Mouse (Mus musculus): ENCODE measurements around the gene Psmb11. TPM values are rescaled to one million over a fixed set of nuclear protein-coding genes. Genes with fewer than 3 reads are reported as not detected.

Psmb11 gene
- polyA plus RNA-seq, 1 experiment from 2014 or later, result not detected

DNA sequence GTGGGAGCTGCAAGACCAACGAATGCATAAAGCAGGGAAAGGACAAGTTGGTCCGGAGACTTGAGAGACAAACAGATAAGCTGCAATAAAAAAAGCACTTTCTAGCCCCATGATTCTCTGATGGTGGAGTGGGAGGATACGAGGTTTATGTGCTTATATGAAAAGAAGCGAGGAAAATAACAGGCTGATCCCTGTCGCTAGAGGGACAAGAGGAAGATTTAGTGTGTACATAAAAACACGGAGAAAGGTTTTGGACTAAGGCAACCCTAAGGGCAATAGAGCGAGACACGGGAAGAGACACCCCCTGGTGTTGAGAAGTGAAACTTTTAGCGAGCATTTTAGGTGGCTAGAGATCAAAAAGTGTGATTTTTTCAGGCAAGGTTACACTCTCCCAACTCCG, 43.2 kb upstream of the Psmb11 start:
- H3K9ac ChIP-seq (ENCODE audit: low read length), result peak overlapping the region; percentile 90
- ATAC-seq (ENCODE audit: insufficient read depth, low FRiP score), result no peak
- no peaks in the 10 kb centered on the region for H3K9me3 ChIP-seq (replicated peaks; ENCODE audit: control insufficient read depth, low read length)
- peak overlapping the region; percentile 88 for H3K4me3 ChIP-seq (replicated peaks; ENCODE audit: low read length)
- under 1% methylated on average over 10 of the region's 10 CpGs for WGBS
- H3K4me1 ChIP-seq (ENCODE audit: control insufficient read depth, insufficient read depth, low read length), result peaks cover 27% of the 10 kb centered on the region
- peak overlapping the region; percentile 57 for H3K4me2 ChIP-seq (ENCODE audit: low read depth, low read length)
- no peaks in the 10 kb centered on the region for H3K27me3 ChIP-seq (ENCODE audit: control insufficient read depth, insufficient read depth, low read length)
- H3K27ac ChIP-seq (ENCODE audit: low read length), result peak overlapping the region; percentile 86
- no peaks in the 10 kb centered on the region for H3K36me3 ChIP-seq (ENCODE audit: control insufficient read depth, insufficient read depth, low read length)

GRCm38 (mm10) chr14:54579638-54580037, 41.6 kb upstream of the Psmb11 start:
- peaks cover 11% of the 10 kb centered on the region for H3K4me1 ChIP-seq (ENCODE audit: control insufficient read depth, insufficient read depth, low read length)
- no peak for ATAC-seq (ENCODE audit: insufficient read depth, low FRiP score)

GRCm38 (mm10) chr14:54582536-54582935, 38.7 kb upstream of the Psmb11 start:
- no peaks in the 10 kb centered on the region for H3K9me3 ChIP-seq (replicated peaks; ENCODE audit: control insufficient read depth, low read length)

More at GRCm38 (mm10) chr14:54579638-54580037, 41.6 kb upstream of the Psmb11 start:
- Histone ChIP-seq H3K9me3 (replicated peaks; ENCODE audit: control insufficient read depth, low read length) (no peaks in the 10 kb centered on the region), H3K27ac (ENCODE audit: low read length) (no peak overlapping the region), H3K36me3 (ENCODE audit: control insufficient read depth, insufficient read depth, low read length) (no peaks in the 10 kb centered on the region), H3K4me3 (replicated peaks; ENCODE audit: low read length) (no peak overlapping the region), H3K27me3 (ENCODE audit: control insufficient read depth, insufficient read depth, low read length) (no peaks in the 10 kb centered on the region), H3K4me2 (ENCODE audit: low read depth, low read length) (no peak overlapping the region), H3K9ac (ENCODE audit: low read length) (no peak overlapping the region)
- WGBS, result 71% methylated on average over 7 of the region's 7 CpGs

GRCm38 (mm10) chr14:54583681-54584338, 37.4 kb upstream of the Psmb11 start:
- H3K27ac ChIP-seq (ENCODE audit: low read length), result peak overlapping the region; percentile 69; the same call in 1 of the 2 replicates
- H3K36me3 ChIP-seq (ENCODE audit: control insufficient read depth, insufficient read depth, low read length), result no peaks in the 10 kb centered on the region
- H3K4me1 ChIP-seq (ENCODE audit: control insufficient read depth, insufficient read depth, low read length), result no peaks in the 10 kb centered on the region
- 32% methylated on average over 7 of the region's 7 CpGs for WGBS
- H3K4me3 ChIP-seq (replicated peaks; ENCODE audit: low read length), result no peak overlapping the region
- ATAC-seq (ENCODE audit: insufficient read depth, low FRiP score), result peak; percentile 77
- no peaks in the 10 kb centered on the region for H3K27me3 ChIP-seq (ENCODE audit: control insufficient read depth, insufficient read depth, low read length)
- peak overlapping the region; percentile 31; the same call in 1 of the 2 replicates for H3K9ac ChIP-seq (ENCODE audit: low read length)
- H3K9me3 ChIP-seq (replicated peaks; ENCODE audit: control insufficient read depth, low read length), result no peaks in the 10 kb centered on the region
- peak overlapping the region; percentile 22 for H3K4me2 ChIP-seq (ENCODE audit: low read depth, low read length)

More at GRCm38 (mm10) chr14:54582536-54582935, 38.7 kb upstream of the Psmb11 start:
- Histone ChIP-seq H3K4me3 (replicated peaks; ENCODE audit: low read length) (no peak overlapping the region), H3K36me3 (ENCODE audit: control insufficient read depth, insufficient read depth, low read length) (no peaks in the 10 kb centered on the region), H3K27ac (ENCODE audit: low read length) (no peak overlapping the region), H3K4me1 (ENCODE audit: control insufficient read depth, insufficient read depth, low read length) (peaks cover 4% of the 10 kb centered on the region; the same call in 1 of the 2 replicates), H3K4me2 (ENCODE audit: low read depth, low read length) (no peak overlapping the region), H3K9ac (ENCODE audit: low read length) (no peak overlapping the region), H3K27me3 (ENCODE audit: control insufficient read depth, insufficient read depth, low read length) (no peaks in the 10 kb centered on the region)
- 79% methylated on average over 9 of the region's 9 CpGs for WGBS
- no peak for ATAC-seq (ENCODE audit: insufficient read depth, low FRiP score)

GRCm38 (mm10) chr14:54591056-54591455, 30.2 kb upstream of the Psmb11 start:
- no peak for ATAC-seq (ENCODE audit: insufficient read depth, low FRiP score)
- Histone ChIP-seq H3K4me3 (replicated peaks; ENCODE audit: low read length) (no peak overlapping the region), H3K36me3 (ENCODE audit: control insufficient read depth, insufficient read depth, low read length) (no peaks in the 10 kb centered on the region; the same call in 1 of the 2 replicates), H3K9ac (ENCODE audit: low read length) (no peak overlapping the region), H3K4me2 (ENCODE audit: low read depth, low read length) (no peak overlapping the region), H3K27ac (ENCODE audit: low read length) (no peak overlapping the region), H3K4me1 (ENCODE audit: control insufficient read depth, insufficient read depth, low read length) (no peaks in the 10 kb centered on the region), H3K9me3 (replicated peaks; ENCODE audit: control insufficient read depth, low read length) (0 out of 2 replicates have a peak, but pooled peaks cover 4% of the 10 kb centered on the region), H3K27me3 (ENCODE audit: control insufficient read depth, insufficient read depth, low read length) (no peaks in the 10 kb centered on the region)
- 92% methylated on average over 16 of the region's 16 CpGs for WGBS

GRCm38 (mm10) chr14:54592319-54592934, 28.8 kb upstream of the Psmb11 start:
- no peaks in the 10 kb centered on the region; the same call in 1 of the 2 replicates for H3K36me3 ChIP-seq (ENCODE audit: control insufficient read depth, insufficient read depth, low read length)
- H3K4me1 ChIP-seq (ENCODE audit: control insufficient read depth, insufficient read depth, low read length), result no peaks in the 10 kb centered on the region
- H3K27me3 ChIP-seq (ENCODE audit: control insufficient read depth, insufficient read depth, low read length), result no peaks in the 10 kb centered on the region
- no peak overlapping the region for H3K4me2 ChIP-seq (ENCODE audit: low read depth, low read length)
- 0 out of 2 replicates have a peak overlapping the region, but pooled peaks have one; percentile 29 for H3K27ac ChIP-seq (ENCODE audit: low read length)
- 0 out of 2 replicates have a peak, but pooled peaks cover 4% of the 10 kb centered on the region for H3K9me3 ChIP-seq (replicated peaks; ENCODE audit: control insufficient read depth, low read length)
- no peak overlapping the region for H3K4me3 ChIP-seq (replicated peaks; ENCODE audit: low read length)
- ATAC-seq (ENCODE audit: insufficient read depth, low FRiP score), result no peak; the same call in 1 of the 2 replicates
- 53% methylated on average over 10 of the region's 10 CpGs for WGBS
- no peak overlapping the region for H3K9ac ChIP-seq (ENCODE audit: low read length)

DNA sequence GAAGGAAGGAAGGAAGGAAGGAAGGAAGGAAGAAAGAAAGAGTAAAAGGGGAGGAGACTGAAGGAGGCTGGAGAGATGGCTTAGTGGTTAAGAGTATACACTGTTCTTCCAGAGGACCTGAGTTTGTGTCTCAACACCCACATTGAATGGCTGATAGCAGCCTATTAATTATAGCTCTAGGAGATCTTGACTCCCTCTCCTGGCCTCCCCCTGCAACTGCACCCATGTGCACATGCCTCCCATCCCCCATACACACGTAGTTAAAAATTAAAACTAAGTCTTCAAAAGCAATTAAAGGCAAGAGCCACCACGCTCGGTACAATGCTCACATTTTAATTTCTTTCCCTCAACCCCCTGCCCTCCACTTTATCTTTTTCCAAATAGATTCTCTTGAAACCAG, 27.2 kb upstream of the Psmb11 start:
- Histone ChIP-seq H3K4me2 (ENCODE audit: low read depth, low read length) (no peak overlapping the region), H3K36me3 (ENCODE audit: control insufficient read depth, insufficient read depth, low read length) (no peaks in the 10 kb centered on the region; the same call in 1 of the 2 replicates), H3K9ac (ENCODE audit: low read length) (no peak overlapping the region), H3K27ac (ENCODE audit: low read length) (no peak overlapping the region), H3K27me3 (ENCODE audit: control insufficient read depth, insufficient read depth, low read length) (no peaks in the 10 kb centered on the region), H3K4me3 (replicated peaks; ENCODE audit: low read length) (no peak overlapping the region), H3K9me3 (replicated peaks; ENCODE audit: control insufficient read depth, low read length) (0 out of 2 replicates have a peak, but pooled peaks cover 4% of the 10 kb centered on the region), H3K4me1 (ENCODE audit: control insufficient read depth, insufficient read depth, low read length) (no peaks in the 10 kb centered on the region)
- 90% methylated on average over 3 of the region's 3 CpGs for WGBS
- no peak for ATAC-seq (ENCODE audit: insufficient read depth, low FRiP score)

DNA sequence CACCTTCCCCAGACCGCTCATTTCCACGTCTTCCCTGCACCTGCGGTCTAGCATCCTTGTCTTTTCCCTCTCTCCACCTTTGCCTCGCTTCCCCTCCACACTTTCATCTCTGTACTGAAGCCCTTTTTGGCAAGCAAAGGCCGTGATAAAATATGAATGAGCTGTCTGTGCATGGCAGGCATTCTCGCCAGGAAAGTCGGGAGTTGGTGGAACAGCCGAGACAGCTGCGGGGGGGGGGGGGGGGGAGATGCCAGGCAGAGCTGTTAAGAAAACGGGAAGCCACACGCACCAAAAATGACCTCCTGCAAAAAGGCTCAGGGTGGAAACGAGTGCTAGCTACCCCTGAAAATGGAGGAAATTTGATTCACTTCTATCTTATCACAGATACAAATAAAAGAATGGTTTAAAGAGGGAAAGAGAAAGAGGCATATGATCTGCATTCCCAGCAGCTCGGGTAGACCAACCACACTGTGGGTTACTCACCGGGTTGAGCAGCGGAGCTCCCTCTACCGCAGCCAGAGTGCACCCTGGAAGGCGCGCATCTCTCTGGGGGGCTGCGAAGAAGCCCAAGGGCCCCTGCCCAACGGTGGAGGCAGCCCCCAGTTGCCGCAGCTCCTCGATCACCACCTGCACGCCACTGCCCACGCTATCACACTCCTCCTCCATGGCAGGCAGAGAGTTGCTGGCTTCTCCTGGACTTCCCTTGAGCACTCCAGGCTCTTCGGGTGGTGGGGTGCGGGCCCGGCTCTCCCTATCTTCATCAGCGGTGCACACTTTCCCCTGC, 26.4 kb upstream of the Psmb11 start:
- Histone ChIP-seq H3K27ac (ENCODE audit: low read length) (no peak overlapping the region), H3K9ac (ENCODE audit: low read length) (no peak overlapping the region), H3K36me3 (ENCODE audit: control insufficient read depth, insufficient read depth, low read length) (no peaks in the 10 kb centered on the region; the same call in 1 of the 2 replicates), H3K4me2 (ENCODE audit: low read depth, low read length) (no peak overlapping the region), H3K27me3 (ENCODE audit: control insufficient read depth, insufficient read depth, low read length) (no peaks in the 10 kb centered on the region), H3K9me3 (replicated peaks; ENCODE audit: control insufficient read depth, low read length) (0 out of 2 replicates have a peak, but pooled peaks cover 4% of the 10 kb centered on the region), H3K4me3 (replicated peaks; ENCODE audit: low read length) (no peak overlapping the region), H3K4me1 (ENCODE audit: control insufficient read depth, insufficient read depth, low read length) (no peaks in the 10 kb centered on the region)
- no peak for ATAC-seq (ENCODE audit: insufficient read depth, low FRiP score)
- 69% methylated on average over 28 of the region's 28 CpGs for WGBS
